11 mouse cellular contexts compared by ENCODE assay signal in genomic region chr2:151990985-151991394, GRCm38 (mm10). TPM values are rescaled to one million over a fixed set of nuclear protein-coding genes. Genes with fewer than 3 reads are reported as not detected.
DNase-seq lines count a peak whose midpoint lies in the region; ATAC-seq lines count a peak whose summit lies in the region.
"Had no signal": no experiment of that assay in that cellular context is flagged by ENCODE, and none has a peak within 500 bp of the region (broad histone marks: within the 10 kb centered on the region; RNA-seq: fewer than 3 reads in every experiment).

No protein-coding gene starts in this region.

- H3K36me3 ChIP-seq in forebrain, embryonic 14.5 days (ENCODE audit: control insufficient read depth, insufficient read depth, low read length), result no peaks in the 10 kb centered on the region
- H3K36me3 ChIP-seq in midbrain, embryonic 13.5 days, result no peaks in the 10 kb centered on the region

- H3K27ac ChIP-seq in forebrain, embryonic 14.5 days (ENCODE audit: low read depth, low read length), result peak overlapping the region; percentile 44
- H3K27ac ChIP-seq in midbrain, embryonic 13.5 days, result peak overlapping the region; percentile 57; the same call in 1 of the 2 replicates

- DNase-seq in embryo, embryonic 10 days (ENCODE audit: low spot score), result peak; percentile 35
- no peak for DNase-seq in embryo, embryonic 9.5 days (ENCODE audit: extremely low spot score)
- DNase-seq in cerebellum, adult 18-20 months, result peak; percentile 33 to 44
- peak; percentile 80 for DNase-seq in forebrain, embryonic 14.5 days (ENCODE audit: low spot score)
- no peak for DNase-seq in urinary bladder, postnatal 25 days (ENCODE audit: low spot score)
- DNase-seq in kidney, postnatal 4 days, result no peak
- DNase-seq: kidney, adult 18-20 months; lung, postnatal 10 days had no signal

- H3K4me1 ChIP-seq in forebrain, embryonic 14.5 days (ENCODE audit: control insufficient read depth, insufficient read depth, low read length), result peaks cover 3% of the 10 kb centered on the region; the same call in 1 of the 2 replicates
- H3K4me1 ChIP-seq in midbrain, embryonic 13.5 days (replicated peaks), result peaks cover 25% of the 10 kb centered on the region

- H3K27me3 ChIP-seq in forebrain, embryonic 14.5 days (replicated peaks; ENCODE audit: control insufficient read depth, insufficient read depth, low read length), result peaks cover 2% of the 10 kb centered on the region; the same call in 1 of the 2 replicates
- H3K27me3 ChIP-seq in midbrain, embryonic 13.5 days, result peaks cover 23% of the 10 kb centered on the region

- WGBS in forebrain, embryonic 14.5 days, result 28% methylated on average over 1 of the region's 1 CpGs
- 7% methylated on average over 1 of the region's 1 CpGs for WGBS in midbrain, embryonic 13.5 days

- no peak overlapping the region for H3K4me3 ChIP-seq in forebrain, embryonic 14.5 days (ENCODE audit: low read depth, low read length)
- no peak overlapping the region for H3K4me3 ChIP-seq in midbrain, embryonic 13.5 days (replicated peaks)
- H3K4me3 ChIP-seq: erythroblast, embryonic 14.5 days had no signal

- H3K9ac ChIP-seq in forebrain, embryonic 14.5 days (ENCODE audit: low read length), result no peak overlapping the region
- H3K9ac ChIP-seq in midbrain, embryonic 13.5 days (replicated peaks), result 0 out of 2 replicates have a peak overlapping the region, but pooled peaks have one; percentile 44

- H3K9me3 ChIP-seq in forebrain, embryonic 14.5 days (replicated peaks; ENCODE audit: control insufficient read depth, low read length), result no peaks in the 10 kb centered on the region
- H3K9me3 ChIP-seq in midbrain, embryonic 13.5 days, result no peaks in the 10 kb centered on the region

- H3K4me2 ChIP-seq in forebrain, embryonic 14.5 days (ENCODE audit: low read length), result no peak overlapping the region
- no peak overlapping the region for H3K4me2 ChIP-seq in midbrain, embryonic 13.5 days (replicated peaks)

- peak; percentile 77 for ATAC-seq in forebrain, embryonic 14.5 days
- ATAC-seq in midbrain, embryonic 13.5 days, result peak; percentile 75
- ATAC-seq in CD4-positive, CD25-positive, alpha-beta regulatory T cell, adult 4 months, result no peak

RNA-seq across cellular contexts. Expression of gene Slc52a3, which starts 5.3 kb away (rescaled TPM):
- polyA plus RNA-seq in forebrain, embryonic 14.5 days (2014; fragmentation: Nextera tagmentation; extraction: Ambion mirVana), result 0.72 and 1.1 TPM in 2 replicates
- 0.55 and 0.99 TPM in 2 replicates for polyA plus RNA-seq in midbrain, embryonic 13.5 days (2015; fragmentation: Nextera tagmentation; extraction: Ambion mirVana)
- polyA plus RNA-seq in CD4-positive, CD25-positive, alpha-beta regulatory T cell, adult 4 months (2017; shearing (Covaris generic)), result 10 to 100 TPM in 1 of 2 experiments, 1 to 10 TPM in 1; 8.6 to 16.0 TPM

RNA-seq across cellular contexts. Expression of gene Fam110a, which starts 11.0 kb away (rescaled TPM):
- polyA plus RNA-seq in forebrain, embryonic 14.5 days (2014; fragmentation: Nextera tagmentation; extraction: Ambion mirVana), result 64.5 and 68.8 TPM in 2 replicates
- polyA plus RNA-seq in midbrain, embryonic 13.5 days (2015; fragmentation: Nextera tagmentation; extraction: Ambion mirVana), result 97.0 and 97.3 TPM in 2 replicates
- 10 to 100 TPM; 16.2 to 31.3 TPM for polyA plus RNA-seq in CD4-positive, CD25-positive, alpha-beta regulatory T cell, adult 4 months (2017; shearing (Covaris generic))

Comparison
In these comparisons a context has a peak if more than half of its experiments do, and no peak if none do; other contexts are left out.
1. DNase-seq: peak in embryo, embryonic 10 days (single experiment), cerebellum, adult 18-20 months (2 of 2) and forebrain, embryonic 14.5 days (single experiment); none in embryo, embryonic 9.5 days (single experiment), urinary bladder, postnatal 25 days (single experiment) and kidney, postnatal 4 days (0 of 2).